Mouse (Mus musculus): ENCODE results near the gene AI413582.
A peak's percentile ranks its signal among the peaks of the same experiment; 100 is the strongest.

The AI413582 gene

DNA sequence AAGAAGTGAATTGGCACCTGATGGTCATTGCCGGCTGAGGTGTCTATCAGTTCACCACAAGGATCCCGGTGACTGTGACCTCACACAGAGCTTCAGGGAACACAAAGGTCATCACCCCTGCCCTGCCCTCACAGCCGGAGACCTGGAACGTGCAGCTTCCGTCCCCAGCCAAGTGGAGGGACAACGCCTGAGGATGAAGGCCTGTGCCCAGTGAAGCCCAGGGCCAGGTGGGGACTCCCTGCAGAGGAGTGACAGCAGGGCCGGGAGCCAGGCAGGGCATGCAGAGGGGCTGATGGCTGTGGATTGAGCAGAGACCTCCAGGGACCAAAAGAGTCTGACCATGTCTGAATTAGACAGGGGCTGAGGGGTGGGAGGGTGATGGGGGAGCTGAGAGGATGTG lies 42.4 kb downstream of the AI413582 start:
- no peak for DNase-seq (ENCODE audit: inconsistent age in 2 of 2, low spot score in 1 of 2)

DNA sequence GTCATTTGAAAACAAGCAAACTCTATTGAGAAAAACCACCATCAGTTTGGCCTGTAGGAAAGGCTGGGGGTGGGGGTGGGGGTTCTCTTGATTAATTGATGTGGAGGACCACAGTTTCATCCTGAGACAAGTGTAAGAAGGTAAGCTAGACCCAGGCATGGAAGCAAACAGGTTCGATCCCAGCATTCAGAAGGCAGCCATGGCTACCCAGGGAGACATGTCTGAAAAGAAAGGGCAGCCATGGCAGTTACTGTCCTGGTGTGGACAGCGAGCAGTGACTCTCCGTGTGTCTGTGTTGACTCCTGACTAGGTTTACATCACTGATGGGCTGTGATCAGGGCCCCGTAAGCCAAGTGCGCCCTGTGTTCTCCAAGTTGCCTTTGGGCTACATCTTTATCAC lies 44.3 kb downstream of the AI413582 start, which contains the start of gene Grm4:
Gene Grm4, minus strand, starts transcription at position 101 of the 400 bp plus-strand sequence.
- no peak for DNase-seq (ENCODE audit: inconsistent age in 2 of 2, low spot score in 1 of 2)

DNA sequence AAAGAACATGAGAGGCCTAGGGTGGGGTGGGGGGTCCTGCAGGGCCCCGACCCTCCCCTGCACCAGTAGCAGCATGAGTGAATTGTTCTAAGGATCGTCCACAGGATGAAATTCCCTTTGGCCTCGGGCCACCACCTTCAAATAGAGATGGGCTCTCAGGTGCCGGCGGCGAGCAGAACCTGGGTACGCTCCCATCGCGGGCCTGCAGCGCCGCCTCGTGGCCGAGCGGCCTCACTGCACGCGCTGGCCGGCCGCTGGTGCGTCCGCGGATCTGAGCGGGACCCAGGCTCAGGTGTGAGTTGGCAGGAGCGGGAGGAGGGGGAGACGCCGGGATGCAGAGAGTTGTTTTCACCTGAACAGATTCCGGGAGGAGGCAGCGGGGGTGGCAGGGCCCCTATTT lies 45.0 kb downstream of the AI413582 start:
- peak; percentile 57 to 78 for DNase-seq (ENCODE audit: inconsistent age in 2 of 2, low spot score in 1 of 2)

DNA sequence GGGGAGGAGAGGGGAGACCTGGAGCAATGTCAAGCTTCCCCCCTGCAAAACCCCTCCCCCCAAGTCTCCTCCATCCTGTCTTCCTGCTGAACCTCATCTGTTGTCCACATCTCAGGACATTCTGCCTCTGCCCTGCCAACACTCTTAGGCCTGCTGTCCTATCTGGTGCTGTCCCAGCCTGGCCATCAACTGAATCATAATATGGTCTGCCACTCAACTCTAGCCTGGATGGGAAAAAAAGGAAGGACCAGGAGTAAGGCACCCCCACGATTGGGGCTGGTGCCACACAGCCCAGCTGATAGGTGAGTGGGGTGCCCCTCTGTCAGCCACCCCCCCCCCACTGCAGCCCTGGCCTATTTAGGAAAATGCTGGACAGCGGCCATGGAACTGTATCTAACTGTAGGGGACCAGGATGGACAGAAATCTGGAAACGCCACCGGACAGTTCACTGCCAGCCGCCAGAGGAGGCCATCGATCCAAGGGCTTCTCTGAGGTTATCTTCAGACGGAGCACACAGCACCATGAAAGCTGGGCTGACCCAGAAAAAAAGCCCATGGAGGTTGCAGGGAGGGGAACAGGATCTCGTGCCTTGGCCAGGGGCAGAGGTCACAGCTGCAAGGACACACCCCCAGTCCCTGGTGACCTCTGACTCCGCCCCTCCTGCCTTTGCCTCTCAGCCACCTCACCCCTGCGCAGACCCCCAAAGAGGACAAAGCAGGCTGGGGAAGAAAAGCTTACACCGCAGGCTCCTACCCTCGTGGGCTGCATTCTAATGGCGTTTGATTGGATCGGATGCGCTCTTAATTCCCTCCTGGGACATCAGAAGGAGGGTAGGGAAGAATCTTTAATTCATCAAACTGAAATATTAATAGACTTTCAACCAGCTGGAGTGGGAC lies 46.6 kb downstream of the AI413582 start:
- no peak for DNase-seq (ENCODE audit: inconsistent age in 2 of 2, low spot score in 1 of 2)

DNA sequence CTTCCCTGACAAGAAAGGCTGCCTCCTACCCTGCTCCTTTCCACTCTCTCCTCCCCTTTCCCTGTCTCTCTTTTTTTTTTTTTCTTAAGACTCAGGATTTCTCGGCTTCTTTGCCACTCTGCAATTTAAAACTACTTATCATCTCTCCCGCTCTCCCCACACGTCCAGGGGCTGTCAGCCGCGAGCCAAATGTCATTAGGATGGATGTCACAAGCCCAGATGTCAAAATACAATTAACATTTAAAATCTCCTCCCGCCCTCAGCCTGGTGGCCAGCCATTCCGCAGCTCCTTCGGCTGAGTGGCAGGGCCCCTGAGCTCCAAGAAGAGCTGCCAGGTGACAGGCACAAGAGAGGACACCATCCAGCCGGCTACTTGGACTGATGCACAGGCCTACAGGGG lies 47.3 kb downstream of the AI413582 start:
- DNase-seq (ENCODE audit: inconsistent age in 2 of 2, low spot score in 1 of 2) = no peak

DNA sequence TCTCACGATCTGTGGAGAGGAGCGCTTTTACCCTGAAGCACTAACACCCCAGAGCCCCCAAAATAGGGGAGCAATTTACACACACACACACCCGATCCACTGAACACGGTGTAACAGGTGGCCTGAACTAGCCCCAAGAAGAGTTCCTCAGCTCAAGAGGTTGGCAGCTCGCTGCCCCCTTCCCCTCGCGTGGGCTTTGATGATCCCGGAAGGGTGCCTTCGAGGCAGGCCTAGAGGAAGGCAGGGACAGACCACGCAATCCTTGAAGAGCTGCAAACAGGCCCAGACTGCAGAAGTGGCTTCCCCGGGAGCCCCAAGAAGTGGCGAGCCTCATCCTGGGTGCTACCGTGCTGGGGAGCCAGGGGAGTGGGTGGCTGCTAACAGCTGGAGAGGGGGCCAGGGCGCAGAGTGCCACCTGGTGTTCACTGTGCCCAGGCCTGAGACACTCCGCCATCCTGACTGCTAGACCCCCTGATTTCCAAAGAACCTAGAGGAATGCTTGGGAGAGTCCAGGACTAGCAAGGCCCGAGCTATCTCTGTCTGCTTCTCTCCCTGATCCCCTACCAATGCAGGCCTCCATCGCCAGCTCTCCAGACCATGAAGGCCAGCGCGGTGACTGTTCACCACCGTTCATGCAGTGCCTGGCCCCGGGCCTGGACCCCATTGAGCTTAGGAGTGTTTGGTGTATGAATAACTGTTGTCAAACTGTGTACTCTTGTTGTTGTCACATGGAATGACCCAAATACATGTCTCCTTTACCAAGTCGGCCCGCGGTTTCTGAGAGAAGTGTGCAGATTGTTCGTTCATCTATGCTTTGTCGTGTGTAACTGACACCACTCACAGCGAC lies 51.4 kb downstream of the AI413582 start:
- no peak for DNase-seq (ENCODE audit: inconsistent age in 2 of 2, low spot score in 1 of 2)

All from adrenal gland, adult (tissue).